Mouse (Mus musculus) lung, postnatal 0 days (tissue): ENCODE measurements around the gene Cdk5rap2. TPM values are rescaled to one million over a fixed set of nuclear protein-coding genes. Genes with fewer than 3 reads are reported as not detected.

ENCODE experiments used
- ATAC-seq: fragments of 200-750 bp; cut with Nextera tagmentation; 2 replicates; pipeline ENCODE4 v1.8.0; 2017; ENCODE audit warnings: moderate library complexity
- DNase-seq: peaks from one replicate; pipeline ENCODE4 v3.0.0-alpha.2; 2016; ENCODE audit warnings: low spot score
- H3K27ac ChIP-seq: fragments of 300-500 bp; sonication (generic); 2 replicates; pipeline ENCODE4 v1.5.1; 2014; ENCODE audit warnings: antibody characterized with exemption, mild to moderate bottlenecking, low read length, mixed read lengths
- H3K27me3 ChIP-seq: fragments of 300-500 bp; sonication (generic); replicated peaks from 2 replicates; pipeline ENCODE4 v1.6.1; 2014; ENCODE audit warnings: low read length, mixed read lengths; ENCODE audit not compliant: insufficient read depth
- H3K36me3 ChIP-seq: fragments of 300-500 bp; sonication (generic); 2 replicates; pipeline ENCODE4 v1.6.1; 2014; ENCODE audit warnings: low read length, mixed read lengths; ENCODE audit not compliant: insufficient read depth
- H3K4me1 ChIP-seq: fragments of 300-500 bp; sonication (generic); 2 replicates; pipeline ENCODE4 v1.6.1; 2014; ENCODE audit warnings: antibody characterized with exemption, low read depth, low read length, mixed read lengths; ENCODE audit not compliant: insufficient read depth
- H3K4me2 ChIP-seq: fragments of 300-500 bp; sonication (generic); replicated peaks from 2 replicates; pipeline ENCODE4 v1.6.1; 2014; ENCODE audit warnings: low read depth, mild to moderate bottlenecking, low read length, moderate library complexity, mixed read lengths
- H3K4me3 ChIP-seq: fragments of 300-500 bp; sonication (generic); 2 replicates; pipeline ENCODE4 v1.5.1; 2014; ENCODE audit warnings: low read depth, low read length
- H3K9ac ChIP-seq: fragments of 300-500 bp; sonication (generic); replicated peaks from 2 replicates; pipeline ENCODE4 v1.6.1; 2014; ENCODE audit warnings: low read depth, mild to moderate bottlenecking
- H3K9me3 ChIP-seq: fragments of 300-500 bp; sonication (generic); 2 replicates; pipeline ENCODE4 v1.6.1; 2016; ENCODE audit warnings: low read length, mixed read lengths
- CTCF ChIP-seq: IDR thresholded peaks from 2 replicates; pipeline ENCODE4 v1.5.1; 2016; ENCODE audit warnings: antibody characterized with exemption, mild to moderate bottlenecking
- EP300 ChIP-seq: IDR thresholded peaks from 2 replicates; pipeline ENCODE4 v1.6.1; 2016; ENCODE audit warnings: antibody characterized with exemption, mild to moderate bottlenecking, control low read depth
- WGBS: fragments of 180-500 bp; shearing (Covaris S2); extraction: QIAGEN DNeasy Blood & Tissue Kit; methylation state at CpG from one replicate; pipeline ENCODE4 v1.1.7; 2014; 5-methylcytosine and 5-hydroxymethylcytosine counted together
- polyA plus RNA-seq: library from polyadenylated mRNA; unstranded; fragments of >200 nt; fragmentation: Nextera tagmentation; extraction: Ambion mirVana; gene quantifications from 2 replicates; pipeline ENCODE4 v1.2.1, GENCODE M21; 2015

Cdk5rap2 gene
- polyA plus RNA-seq, 1 experiment from 2014 or later, result 3.8 TPM

DNA sequence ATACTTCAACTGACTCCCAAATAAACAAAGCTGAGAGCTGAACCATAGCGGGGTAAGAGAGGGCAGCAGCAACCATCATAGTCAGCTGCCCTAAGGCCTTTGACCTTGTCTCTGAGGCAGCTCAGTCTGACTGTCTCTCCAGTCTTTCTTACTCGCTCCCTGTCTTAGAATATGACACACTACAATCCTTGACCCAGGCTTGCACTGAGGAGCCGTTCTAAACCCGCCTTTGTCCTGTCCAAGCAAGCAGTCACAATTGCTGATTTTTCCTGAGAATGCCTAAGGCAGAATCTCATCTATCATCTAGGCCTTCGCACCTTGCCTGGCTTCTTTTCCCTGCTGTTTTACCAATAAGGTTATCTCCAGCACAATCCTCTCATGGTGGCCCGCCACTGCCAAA lies 164.5 kb downstream of the Cdk5rap2 start:
- H3K4me1 ChIP-seq, result no peaks in the 10 kb centered on the region
- H3K36me3 ChIP-seq, result no peaks in the 10 kb centered on the region
- ATAC-seq (no peak), DNase-seq (no peak)
- H3K4me2 ChIP-seq, result no peak overlapping the region
- H3K9me3 ChIP-seq, result no peaks in the 10 kb centered on the region
- no peaks in the 10 kb centered on the region for H3K27me3 ChIP-seq
- no peak overlapping the region for H3K9ac ChIP-seq
- WGBS, result 78% methylated on average over 6 of the region's 6 CpGs
- no peak overlapping the region for H3K4me3 ChIP-seq
- H3K27ac ChIP-seq, result no peak overlapping the region
- TF ChIP-seq EP300, result no peak

DNA sequence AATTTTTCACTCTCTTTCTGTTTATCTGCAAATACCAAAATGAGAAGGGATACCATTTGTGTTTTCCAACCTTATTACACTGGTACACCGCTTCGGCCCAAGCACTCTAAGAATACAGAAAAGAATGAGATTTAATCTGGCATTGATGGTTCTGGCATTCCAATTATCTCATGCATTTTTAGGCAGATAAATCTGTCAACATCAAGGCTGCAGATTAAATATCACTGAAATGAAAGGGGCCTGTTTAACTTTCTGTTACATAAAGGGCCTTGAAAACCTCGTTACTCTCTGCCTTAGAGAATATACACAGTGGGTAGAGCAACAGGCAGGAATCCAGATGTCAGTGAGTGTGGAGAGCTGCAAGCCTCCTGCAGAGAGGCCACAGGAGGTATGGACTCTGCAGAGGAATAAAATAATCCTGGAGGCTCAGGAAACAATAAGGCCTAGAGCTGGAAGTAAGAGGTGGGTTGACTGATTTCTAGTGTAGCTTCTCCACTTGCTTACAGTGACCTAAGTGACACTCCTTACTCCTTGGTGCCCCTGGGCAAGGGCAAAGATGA lies 166.6 kb downstream of the Cdk5rap2 start:
- DNase-seq (no peak), ATAC-seq (no peak)
- no peaks in the 10 kb centered on the region for H3K9me3 ChIP-seq
- TF ChIP-seq CTCF, result no peak
- TF ChIP-seq EP300, result no peak
- H3K4me2 ChIP-seq, result no peak overlapping the region
- H3K4me3 ChIP-seq, result no peak overlapping the region
- 55% methylated on average over 3 of the region's 3 CpGs for WGBS
- no peak overlapping the region for H3K27ac ChIP-seq
- H3K27me3 ChIP-seq, result no peaks in the 10 kb centered on the region
- no peaks in the 10 kb centered on the region for H3K36me3 ChIP-seq
- no peak overlapping the region for H3K9ac ChIP-seq
- no peaks in the 10 kb centered on the region for H3K4me1 ChIP-seq

DNA sequence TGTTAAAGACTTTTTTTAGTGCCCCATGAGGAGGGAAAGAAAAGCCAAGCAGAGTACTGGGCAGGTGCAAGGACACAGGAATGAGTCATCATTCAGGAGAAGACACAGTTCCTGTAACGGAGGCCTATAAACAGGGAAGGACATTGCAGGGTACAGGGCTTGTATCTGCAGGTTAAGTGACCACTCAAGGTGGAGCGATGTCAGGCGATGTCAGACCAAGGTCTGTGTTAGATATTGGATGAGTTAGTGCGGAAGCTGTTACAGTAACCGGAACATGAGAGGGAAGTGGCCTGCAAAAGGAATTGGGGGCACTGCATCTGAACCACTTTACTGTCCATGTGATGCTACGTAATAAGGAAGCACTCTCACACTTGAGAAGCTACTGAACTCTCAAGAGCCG lies 170.5 kb downstream of the Cdk5rap2 start:
- no peak overlapping the region for H3K27ac ChIP-seq
- H3K4me1 ChIP-seq, result no peaks in the 10 kb centered on the region
- H3K4me3 ChIP-seq, result no peak overlapping the region
- H3K9ac ChIP-seq, result no peak overlapping the region
- H3K9me3 ChIP-seq, result no peaks in the 10 kb centered on the region
- H3K36me3 ChIP-seq, result 0 out of 2 replicates have a peak, but pooled peaks cover 9% of the 10 kb centered on the region
- no peak overlapping the region for H3K4me2 ChIP-seq
- 86% methylated on average over 7 of the region's 7 CpGs for WGBS
- H3K27me3 ChIP-seq, result no peaks in the 10 kb centered on the region
- TF ChIP-seq EP300 (no peak), CTCF (no peak)
- ATAC-seq (no peak), DNase-seq (no peak)

DNA sequence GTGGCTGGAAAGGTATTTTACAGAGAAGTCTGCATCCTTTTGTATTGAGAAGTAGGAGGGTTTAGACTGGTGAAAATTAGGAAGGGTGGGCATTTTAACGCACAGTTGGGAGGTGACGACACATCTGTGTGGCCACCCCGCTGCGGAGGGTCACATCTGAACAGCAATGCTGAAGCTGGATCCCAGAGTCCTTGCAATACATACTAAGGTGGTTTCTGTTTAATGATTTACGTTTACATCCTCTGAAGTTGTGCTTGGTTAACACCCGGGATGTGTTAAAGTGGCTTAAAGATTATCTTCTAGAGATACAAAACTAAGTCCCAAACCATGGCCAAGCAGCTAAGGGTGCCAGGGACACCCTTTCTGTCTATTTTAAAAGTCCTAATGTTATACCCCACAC lies 171.4 kb downstream of the Cdk5rap2 start:
- H3K9ac ChIP-seq, result no peak overlapping the region
- no peak for TF ChIP-seq CTCF
- no peak for TF ChIP-seq EP300
- DNase-seq, result no peak
- WGBS, result 90% methylated on average over 6 of the region's 6 CpGs
- no peak overlapping the region for H3K4me2 ChIP-seq
- H3K4me1 ChIP-seq, result no peaks in the 10 kb centered on the region
- 0 out of 2 replicates have a peak, but pooled peaks cover 9% of the 10 kb centered on the region for H3K36me3 ChIP-seq
- ATAC-seq, result no peak
- no peaks in the 10 kb centered on the region for H3K9me3 ChIP-seq
- H3K27me3 ChIP-seq, result no peaks in the 10 kb centered on the region
- H3K4me3 ChIP-seq, result no peak overlapping the region
- no peak overlapping the region for H3K27ac ChIP-seq

DNA sequence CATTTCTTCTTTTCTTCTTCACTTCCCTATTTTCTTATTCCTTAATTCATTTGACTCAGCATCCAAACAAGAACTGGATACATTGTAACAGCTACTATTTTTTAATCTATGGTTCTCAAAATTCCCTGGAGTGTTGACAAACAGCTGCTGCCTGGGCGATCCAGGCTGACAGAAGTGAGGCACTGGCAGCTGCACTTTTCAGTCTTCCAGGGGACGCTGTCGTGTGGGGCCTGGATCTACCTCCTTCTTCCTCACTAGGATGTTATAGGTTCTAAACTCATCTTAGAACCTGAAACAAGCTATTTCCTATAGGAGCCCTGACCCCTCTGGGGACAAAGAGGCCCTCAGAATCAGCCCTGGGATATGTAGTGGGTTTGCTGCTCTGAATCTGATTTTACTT lies 177.9 kb downstream of the Cdk5rap2 start:
- TF ChIP-seq CTCF, result no peak
- TF ChIP-seq EP300, result no peak
- Histone ChIP-seq H3K36me3 (no peaks in the 10 kb centered on the region), H3K4me1 (no peaks in the 10 kb centered on the region), H3K9ac (no peak overlapping the region), H3K9me3 (no peaks in the 10 kb centered on the region), H3K4me2 (no peak overlapping the region), H3K27me3 (no peaks in the 10 kb centered on the region), H3K4me3 (no peak overlapping the region), H3K27ac (no peak overlapping the region)
- DNase-seq (no peak), ATAC-seq (no peak)
- 67% methylated on average over 3 of the region's 3 CpGs for WGBS

DNA sequence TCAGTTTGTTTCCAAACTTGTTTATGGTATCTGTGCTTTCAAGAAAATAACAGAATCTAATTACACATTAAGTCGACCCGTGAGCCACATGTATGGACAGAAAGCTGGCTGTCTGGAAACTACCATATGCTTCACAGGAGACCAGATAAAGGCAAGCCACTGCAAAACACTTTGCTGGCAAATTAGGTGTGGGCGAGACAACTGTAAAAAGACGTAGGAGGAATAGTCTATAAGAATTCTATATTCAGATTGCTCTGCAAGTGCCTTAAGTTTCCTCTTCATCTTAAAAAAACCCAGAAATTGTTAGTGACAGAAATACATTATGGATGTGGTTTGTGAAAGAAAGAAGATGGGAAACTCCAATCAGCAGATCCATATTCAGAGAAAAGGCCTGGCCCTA lies 180.4 kb downstream of the Cdk5rap2 start:
- 83% methylated on average over 4 of the region's 4 CpGs for WGBS
- Histone ChIP-seq H3K4me3 (no peak overlapping the region), H3K27me3 (no peaks in the 10 kb centered on the region), H3K27ac (no peak overlapping the region), H3K9ac (no peak overlapping the region), H3K4me2 (no peak overlapping the region), H3K36me3 (no peaks in the 10 kb centered on the region), H3K4me1 (no peaks in the 10 kb centered on the region), H3K9me3 (no peaks in the 10 kb centered on the region)
- DNase-seq (no peak), ATAC-seq (no peak)
- TF ChIP-seq EP300, result no peak

DNA sequence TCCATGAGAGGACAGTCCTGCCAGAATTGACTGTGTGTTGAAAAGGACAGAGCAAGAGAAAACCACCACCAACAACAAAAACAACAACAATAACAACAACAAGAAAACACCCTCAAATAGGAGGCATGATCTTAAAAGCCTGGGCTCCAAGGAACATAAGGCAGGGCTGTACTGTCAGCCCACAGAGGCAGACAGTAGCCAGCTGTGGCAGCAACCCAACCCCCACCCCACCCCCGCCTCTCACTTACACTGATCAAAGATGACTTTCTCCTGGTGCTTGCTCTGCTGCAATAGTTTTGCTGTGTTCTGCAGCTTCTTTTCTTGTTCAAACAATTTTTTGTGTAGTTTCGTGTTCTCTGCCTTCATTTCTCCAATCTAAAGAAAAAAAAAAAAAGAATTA lies 181.9 kb downstream of the Cdk5rap2 start:
- 65% methylated on average over 2 of the region's 2 CpGs for WGBS
- Histone ChIP-seq H3K4me3 (no peak overlapping the region), H3K9ac (no peak overlapping the region), H3K27ac (no peak overlapping the region), H3K4me1 (no peaks in the 10 kb centered on the region), H3K9me3 (no peaks in the 10 kb centered on the region), H3K36me3 (no peaks in the 10 kb centered on the region), H3K27me3 (no peaks in the 10 kb centered on the region), H3K4me2 (no peak overlapping the region)
- TF ChIP-seq EP300 (no peak), CTCF (no peak)
- ATAC-seq (no peak), DNase-seq (no peak)
